Mouse (Mus musculus) brain, embryonic 14.5 days (tissue): ENCODE measurements around the gene Gmpr2.

Experiments used
- CTCF ChIP-seq: fragments of 200-500 bp; IDR thresholded peaks from 2 replicates; pipeline ENCODE4 v1.5.1; 2012; ENCODE audit warnings: inconsistent platforms, mild to moderate bottlenecking, moderate library complexity, borderline replicate concordance; ENCODE audit not compliant: insufficient read depth, insufficient read length; ENCODE audit errors: extremely low read depth
- POLR2A ChIP-seq: fragments of 200-500 bp; IDR thresholded peaks from 2 replicates; pipeline ENCODE4 v1.6.1; 2012; ENCODE audit warnings: mild to moderate bottlenecking, inconsistent platforms, borderline replicate concordance; ENCODE audit not compliant: poor library complexity, insufficient read depth, insufficient read length, severe bottlenecking; ENCODE audit errors: extremely low read depth

GRCm38 (mm10) chr14:55659960-55660573, 11.7 kb upstream of the Gmpr2 start, which contains the start of gene Mdp1:
- TF ChIP-seq CTCF (peak; percentile 66), POLR2A (peak; percentile 23; the same call in 1 of the 2 replicates)
